Mouse (Mus musculus) C2C12 (cell line): ENCODE measurements at regions not wholly inside any gene's neighbourhood (a gene's known extent, or its start where the extent isn't known, plus 50 kb on each side); places are given as distances from the start of the nearest gene placed in this dataset.

ENCODE experiments used
- H3K27me3 ChIP-seq: one replicate; pipeline ENCODE4 v1.6.1; 2011; ENCODE audit not compliant: control insufficient read depth, insufficient read depth, insufficient read length
- H3K36me3 ChIP-seq: one replicate; pipeline ENCODE4 v1.6.1; 2011; ENCODE audit not compliant: control insufficient read depth, insufficient read depth
- H3K4me3 ChIP-seq: one replicate; pipeline ENCODE4 v1.5.1; 2011; ENCODE audit warnings: mild to moderate bottlenecking, control low read depth; ENCODE audit not compliant: poor library complexity, insufficient read depth, severe bottlenecking
- H3K79me2 ChIP-seq: one replicate; pipeline ENCODE4 v1.6.1; 2011; ENCODE audit not compliant: control insufficient read depth, insufficient read depth
- H3K79me3 ChIP-seq: one replicate; pipeline ENCODE4 v1.6.1; 2011; ENCODE audit warnings: low read depth, control low read depth
- H3ac ChIP-seq: one replicate; pipeline ENCODE3; 2011; ENCODE audit warnings: low read depth; ENCODE audit not compliant: control insufficient read depth, insufficient read length
- CEBPB ChIP-seq: IDR thresholded peaks from one replicate; pipeline ENCODE4 v1.6.1; 2011; ENCODE audit warnings: low read depth, mild to moderate bottlenecking, control low read depth, moderate library complexity
- CTCF ChIP-seq: IDR thresholded peaks from one replicate; pipeline ENCODE4 v1.5.1; 2011; ENCODE audit not compliant: control insufficient read depth, insufficient read depth, insufficient read length
- FOSL1 ChIP-seq: IDR thresholded peaks from one replicate; pipeline ENCODE4 v1.8.0; 2011; ENCODE audit warnings: mild to moderate bottlenecking, low read length; ENCODE audit not compliant: poor library complexity, insufficient read depth, severe bottlenecking
- MAX ChIP-seq: IDR thresholded peaks from one replicate; pipeline ENCODE4 v1.6.1; 2011; ENCODE audit warnings: mild to moderate bottlenecking, control low read depth
- MYOD1 ChIP-seq: IDR thresholded peaks from one replicate; pipeline ENCODE4 v1.6.1; 2011; ENCODE audit warnings: low read depth; ENCODE audit not compliant: control insufficient read depth, insufficient read length
- MYOG ChIP-seq: IDR thresholded peaks from one replicate; pipeline ENCODE4 v1.6.1; 2011; ENCODE audit not compliant: control insufficient read depth, insufficient read length; ENCODE audit errors: extremely low read depth
- USF1 ChIP-seq: IDR thresholded peaks from one replicate; pipeline ENCODE4 v1.6.1; 2011; ENCODE audit warnings: low read depth, mild to moderate bottlenecking, control low read depth, moderate library complexity

DNA sequence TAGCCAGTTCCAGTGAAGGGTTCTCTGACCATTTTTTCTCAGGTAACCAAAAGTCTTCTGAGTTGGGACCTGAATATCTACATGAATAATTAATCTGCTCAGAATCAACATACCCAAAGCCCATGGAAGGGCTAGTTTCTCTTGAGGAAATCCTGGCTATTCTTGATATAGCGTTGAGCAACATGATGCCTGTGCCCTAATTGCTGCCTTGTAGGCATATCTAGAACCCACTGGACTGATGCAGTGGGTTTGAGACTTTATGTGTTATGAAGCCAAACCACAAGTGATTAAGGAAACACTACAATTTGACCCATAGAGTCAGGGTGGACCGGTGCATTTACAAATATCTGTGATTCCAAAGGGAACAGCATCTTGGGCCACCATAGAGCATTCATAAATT, 114.3 kb upstream of the Spred1 start:
- H3K36me3 ChIP-seq: no peaks in the 10 kb centered on the region
- no peaks in the 10 kb centered on the region for H3K79me2 ChIP-seq
- no peak overlapping the region for H3K4me3 ChIP-seq
- H3K27me3 ChIP-seq: no peaks in the 10 kb centered on the region
- TF ChIP-seq CEBPB (no peak), MYOG (no peak), MAX (no peak), FOSL1 (no peak), CTCF (no peak), MYOD1 (no peak), USF1 (no peak)
- H3K79me3 ChIP-seq: no peaks in the 10 kb centered on the region
- H3ac ChIP-seq: no peak overlapping the region

DNA sequence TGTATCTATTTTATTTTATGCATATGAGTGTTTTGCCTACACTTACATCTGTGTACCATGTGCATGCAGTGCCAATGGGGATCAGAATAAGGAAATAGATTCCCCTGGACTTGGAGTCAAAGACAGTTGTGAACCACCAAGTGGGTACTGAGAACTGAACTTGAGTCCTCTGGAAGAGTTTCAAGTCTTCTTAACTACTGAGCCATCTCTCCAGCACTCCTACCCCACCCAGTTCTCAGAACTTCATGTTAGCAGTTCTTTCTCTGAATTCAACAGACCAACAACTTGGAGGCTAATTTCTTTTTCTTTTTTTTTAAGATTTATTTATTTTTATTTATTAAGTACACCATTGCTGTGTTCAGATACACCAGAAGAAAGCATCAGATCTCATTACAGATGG, 112.3 kb upstream of the Spred1 start:
- H3ac ChIP-seq: no peak overlapping the region
- H3K79me3 ChIP-seq: no peaks in the 10 kb centered on the region
- no peak for TF ChIP-seq CEBPB
- no peak for TF ChIP-seq FOSL1
- TF ChIP-seq MAX: no peak
- no peak for TF ChIP-seq MYOD1
- no peak for TF ChIP-seq USF1
- no peak for TF ChIP-seq CTCF
- H3K79me2 ChIP-seq: no peaks in the 10 kb centered on the region
- H3K4me3 ChIP-seq: no peak overlapping the region
- no peaks in the 10 kb centered on the region for H3K36me3 ChIP-seq
- H3K27me3 ChIP-seq: no peaks in the 10 kb centered on the region

DNA sequence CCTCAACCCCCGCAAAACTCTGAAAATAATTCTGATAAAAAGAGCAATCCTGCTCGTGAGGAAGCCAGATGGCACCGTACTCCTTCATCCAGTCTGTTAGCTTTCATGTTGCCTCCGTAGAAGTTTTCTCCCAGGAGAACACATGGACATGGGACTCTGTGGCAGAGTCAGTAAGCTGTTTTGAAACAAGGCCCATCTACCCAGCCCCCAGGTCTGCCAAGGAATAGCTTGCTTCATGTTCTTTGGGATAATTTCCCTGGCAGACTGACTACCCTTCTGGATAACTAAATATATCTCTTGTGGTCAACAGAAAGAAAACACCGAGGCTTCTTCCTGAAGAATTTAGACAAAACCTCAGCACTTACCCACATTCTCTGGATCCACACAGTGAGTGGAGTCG, 111.2 kb upstream of the Spred1 start:
- TF ChIP-seq MYOG (no peak), USF1 (no peak), CEBPB (peak; percentile 23), CTCF (no peak), MAX (no peak), MYOD1 (no peak), FOSL1 (no peak)
- Histone ChIP-seq H3K79me3 (no peaks in the 10 kb centered on the region), H3K36me3 (no peaks in the 10 kb centered on the region), H3K27me3 (no peaks in the 10 kb centered on the region), H3K4me3 (no peak overlapping the region), H3K79me2 (no peaks in the 10 kb centered on the region), H3ac (no peak overlapping the region)

DNA sequence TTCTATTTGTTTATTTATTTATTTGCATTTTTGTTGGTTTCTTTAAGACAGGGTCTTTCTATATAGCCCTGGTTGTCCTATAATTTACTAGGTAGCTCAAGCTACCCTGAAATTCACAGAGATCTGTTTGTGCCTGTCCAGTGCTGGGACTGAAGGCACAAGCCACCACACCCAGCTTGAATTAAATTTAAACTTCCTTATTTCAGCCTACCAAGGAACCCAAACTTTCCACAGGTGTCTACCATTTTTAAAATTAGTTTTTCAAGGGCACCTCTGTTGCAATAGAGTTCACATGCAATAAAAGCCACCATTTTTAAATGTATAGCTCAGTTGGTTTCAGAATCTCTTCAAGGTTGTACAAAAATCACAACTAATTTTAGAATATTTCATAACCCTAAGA, 110.2 kb upstream of the Spred1 start:
- no peaks in the 10 kb centered on the region for H3K79me2 ChIP-seq
- no peak overlapping the region for H3K4me3 ChIP-seq
- H3ac ChIP-seq: no peak overlapping the region
- TF ChIP-seq MAX (no peak), CEBPB (no peak), MYOG (no peak), FOSL1 (no peak), MYOD1 (no peak)
- H3K36me3 ChIP-seq: no peaks in the 10 kb centered on the region
- H3K79me3 ChIP-seq: no peaks in the 10 kb centered on the region
- H3K27me3 ChIP-seq: no peaks in the 10 kb centered on the region

DNA sequence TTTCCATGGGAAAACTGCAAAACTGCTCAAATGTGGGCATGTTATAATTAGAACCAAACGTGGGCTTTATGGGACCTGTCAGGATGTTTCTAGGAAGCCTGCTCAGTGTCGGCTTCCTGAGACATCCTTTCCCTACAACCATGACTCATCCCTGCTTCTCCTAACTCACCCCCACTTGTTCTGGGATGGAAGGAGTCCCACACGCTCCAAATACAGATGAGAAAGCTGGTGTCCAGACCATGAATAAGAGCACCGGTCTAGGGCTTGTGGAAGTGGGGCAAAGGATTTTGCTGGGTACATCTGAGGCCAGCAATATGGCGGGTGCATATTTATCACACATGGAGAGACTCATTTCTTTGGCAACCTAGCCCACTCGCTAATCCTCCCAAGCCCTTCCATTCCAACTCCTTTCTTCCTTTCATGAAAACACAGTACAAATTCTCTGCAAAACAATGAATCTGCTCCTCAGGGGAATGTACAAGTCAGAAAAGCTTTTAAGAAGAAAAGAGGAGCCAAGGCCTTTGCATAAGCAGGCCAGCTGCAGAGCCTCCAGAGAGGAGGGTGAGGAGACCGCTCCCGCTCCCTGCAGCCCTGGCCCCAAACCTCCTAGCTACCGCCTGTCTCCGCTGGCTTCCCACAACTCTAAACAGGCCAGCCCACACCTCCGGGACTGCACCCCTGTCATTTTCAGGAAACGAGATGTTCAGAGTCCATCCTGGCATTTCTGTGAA, 103.1 kb upstream of the Spred1 start:
- Histone ChIP-seq H3K36me3 (no peaks in the 10 kb centered on the region), H3ac (no peak overlapping the region), H3K79me2 (no peaks in the 10 kb centered on the region), H3K79me3 (no peaks in the 10 kb centered on the region), H3K27me3 (no peaks in the 10 kb centered on the region), H3K4me3 (no peak overlapping the region)
- TF ChIP-seq FOSL1 (peak; percentile 21), MYOG (no peak)

DNA sequence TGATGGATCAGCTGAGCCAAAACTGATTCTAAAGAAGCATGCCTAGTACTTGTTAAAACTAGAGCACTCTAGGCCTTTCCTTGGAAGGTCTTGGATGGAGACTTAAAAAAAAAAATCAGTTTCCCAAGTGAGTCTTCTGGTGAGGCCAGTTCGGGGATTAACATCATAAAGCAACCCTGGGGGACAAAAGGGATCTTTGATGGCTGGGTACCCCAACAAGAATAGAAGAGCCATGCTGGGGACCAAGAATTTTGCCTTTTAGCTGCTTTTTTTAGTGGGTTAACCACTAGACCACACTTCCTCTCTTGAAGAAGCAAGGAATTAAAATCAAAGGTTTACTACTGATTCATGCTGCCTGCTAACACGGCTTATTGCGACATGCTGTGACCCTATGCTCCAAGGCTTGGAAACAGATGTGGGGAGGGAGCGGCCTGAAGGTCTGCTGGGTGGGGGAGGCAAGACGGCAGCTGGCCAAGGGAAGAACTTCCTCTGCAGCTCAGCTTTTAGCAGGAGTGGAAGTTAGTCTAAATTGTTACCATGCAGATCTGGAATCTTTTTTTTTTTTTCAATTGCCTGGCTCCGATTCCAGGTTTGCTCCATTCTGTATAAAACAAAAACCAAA, 102.1 kb upstream of the Spred1 start:
- peak; percentile 55 for TF ChIP-seq MYOD1
- peak; percentile 99 for TF ChIP-seq CEBPB
- peak; percentile 65 for TF ChIP-seq MAX
- no peak for TF ChIP-seq MYOG
- no peak for TF ChIP-seq CTCF
- TF ChIP-seq FOSL1: peak; percentile 19
- Histone ChIP-seq H3K79me3 (no peaks in the 10 kb centered on the region), H3K27me3 (no peaks in the 10 kb centered on the region), H3K79me2 (no peaks in the 10 kb centered on the region), H3K4me3 (no peak overlapping the region), H3K36me3 (no peaks in the 10 kb centered on the region), H3ac (no peak overlapping the region)
